Mouse (Mus musculus) gastrocnemius, postnatal 10 days (tissue): Measurements from ENCODE around the gene Gm49776. TPM values are rescaled to one million over a fixed set of nuclear protein-coding genes. Genes with fewer than 3 reads are reported as not detected.
"Not testable (repeated sequence)": the region's sequence is repeated elsewhere in the genome, so short reads cannot be mapped to it uniquely, and the experiment has no call there.

Experiments
- DNase-seq: peaks from one replicate; pipeline ENCODE4 v3.0.0; 2021; ENCODE audit warnings: mixed read lengths
- microRNA-seq, 2 experiments: library from miRNA; unstranded; fragments of <30 nt; microRNA quantifications; one replicate each; pipeline ENCODE4 v1.2.0; 2021
- total RNA-seq, 2 experiments: library from RNA; stranded (reverse); gene quantifications; 2 replicates each; pipeline ENCODE4 v1.2.3; 2021

Gene Gm49776
- total RNA-seq, 2 experiments from 2014 or later: not detected

- no peak for DNase-seq
Observed at GRCm38 (mm10) chr16:18203430-18204091, 54.6 kb downstream of the Gm49776 start.

DNA sequence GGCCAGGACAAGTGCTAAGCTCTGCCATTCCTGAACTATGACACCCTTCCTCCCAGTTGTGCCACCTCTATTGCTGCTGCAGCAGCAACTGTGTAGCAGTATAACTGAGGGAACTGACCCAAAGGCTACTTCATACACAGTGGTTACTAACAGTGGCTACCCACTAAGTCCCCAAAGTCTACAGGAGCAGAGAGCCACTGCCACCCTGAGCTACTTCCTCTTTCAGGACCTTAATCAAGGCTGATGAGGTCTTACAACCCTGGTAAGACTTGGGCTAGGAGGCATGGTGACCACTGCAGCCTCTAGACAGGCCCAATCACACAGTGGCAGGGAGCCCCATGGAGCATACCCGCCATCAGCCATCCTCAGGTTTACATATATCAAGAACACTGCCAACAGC is 56.1 kb downstream of the Gm49776 start:
- no peak for DNase-seq

GRCm38 (mm10) chr16:18201620-18202019 is 56.5 kb downstream of the Gm49776 start:
- no peak for DNase-seq

DNA sequence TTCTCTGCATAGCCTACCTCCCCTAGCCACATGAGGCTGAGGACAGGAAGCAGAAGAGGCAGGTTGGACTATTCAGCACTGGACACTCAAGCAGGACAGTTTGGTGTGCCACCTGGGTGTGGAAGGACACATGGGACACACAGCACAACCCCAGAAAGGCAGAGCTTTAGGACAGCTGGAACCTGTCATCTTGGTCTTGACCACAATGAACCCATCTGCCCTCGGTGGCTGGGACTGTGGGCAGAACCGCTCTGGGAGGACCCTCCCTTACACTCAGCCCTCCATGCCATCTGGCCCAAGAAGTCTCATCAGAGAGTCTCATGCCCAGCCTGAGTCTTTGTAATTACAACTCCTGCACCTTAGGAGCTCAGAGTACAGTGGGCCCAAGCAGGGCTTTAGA is 58.1 kb downstream of the Gm49776 start:
- no peak for DNase-seq

DNA sequence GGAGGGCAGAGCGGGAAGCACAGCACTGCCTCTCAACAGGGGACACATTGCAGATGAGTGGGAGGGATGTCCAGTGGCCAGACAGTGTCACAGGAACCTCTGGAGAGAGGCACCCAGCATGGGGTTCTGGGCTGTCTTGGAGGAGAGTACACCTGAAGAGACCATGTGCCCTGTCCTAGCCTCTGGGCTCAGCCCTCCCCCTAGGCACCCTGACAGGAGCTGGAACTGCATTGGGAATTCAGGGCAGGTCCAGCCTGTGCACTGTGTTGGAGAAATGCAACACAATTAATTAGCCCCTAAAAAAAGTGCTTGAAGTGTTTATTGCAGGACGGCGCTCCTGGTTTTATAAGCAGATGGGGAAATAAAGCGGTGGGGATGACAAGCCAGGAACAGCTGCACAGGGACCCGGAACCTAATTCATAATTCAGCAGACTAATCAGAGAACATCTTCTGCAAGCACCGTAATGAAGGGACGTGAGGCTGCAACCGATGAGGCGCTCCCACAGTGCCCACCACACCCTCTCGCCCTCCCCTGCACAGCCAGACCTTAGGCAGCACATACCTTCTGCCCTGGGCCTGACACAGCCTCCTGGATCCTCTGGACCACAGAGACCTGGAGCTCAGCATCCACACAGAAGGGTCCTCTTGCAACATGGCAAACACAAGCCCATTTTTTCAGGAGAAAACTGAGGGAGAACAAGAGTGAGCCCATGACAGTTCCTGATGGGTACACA is 59.6 kb downstream of the Gm49776 start:
- DNase-seq: no peak

- no peak for DNase-seq
Observed at GRCm38 (mm10) chr16:18197881-18198280, 60.2 kb downstream of the Gm49776 start.

GRCm38 (mm10) chr16:18195561-18195960 is 62.6 kb downstream of the Gm49776 start:
- DNase-seq: not testable (repeated sequence)

Small RNAs within 50 kb of the gene (microRNA-seq; reads per million reads assigned to microRNA genes)
- gene Gm24572 (0 to 0.25 reads per million in 2 experiments), gene Mir1306 (53.5 to 106 reads per million in 2 experiments)

Other genes starting within 250 kb of the Gm49776 start
- gene Dgcr6, start 205.5 kb downstream of the Gm49776 start, total RNA-seq: 10 to 100 TPM; 25.8 to 28.8 TPM
- 1 to 10 TPM; 2.6 to 3.8 TPM for gene Prodh, start 168.1 kb downstream of the Gm49776 start, total RNA-seq
- under 1 TPM; 0.38 to 0.52 TPM for gene Rtn4r, start 130.7 kb downstream of the Gm49776 start, total RNA-seq
- gene Ccdc188, start 40.4 kb downstream of the Gm49776 start, total RNA-seq: not detected
- gene Zdhhc8, start 23.2 kb downstream of the Gm49776 start, total RNA-seq: 10 to 100 TPM; 26.3 to 29.7 TPM
- 10 to 100 TPM; 15.3 to 21.2 TPM for gene Trmt2a, start 9.6 kb downstream of the Gm49776 start, total RNA-seq
- 10 to 100 TPM; 52.4 to 72.0 TPM for gene Ranbp1, start 9.6 kb downstream of the Gm49776 start, total RNA-seq
- gene Dgcr8, start 30.9 kb upstream of the Gm49776 start, total RNA-seq: 10 to 100 TPM; 23.6 to 33.4 TPM
- 10 to 100 TPM; 11.9 to 12.6 TPM for gene Tango2, start 89.8 kb upstream of the Gm49776 start, total RNA-seq
- 10 to 100 TPM; 16.4 to 27.9 TPM for gene Arvcf, start 89.9 kb upstream of the Gm49776 start, total RNA-seq
- gene Txnrd2, start 168.1 kb upstream of the Gm49776 start, total RNA-seq: 10 to 100 TPM; 12.9 to 13.6 TPM
- gene Comt, start 168.5 kb upstream of the Gm49776 start, total RNA-seq: 10 to 100 TPM; 44.1 to 47.3 TPM
- 1 to 10 TPM; 4.3 to 4.6 TPM for gene Gnb1l, start 240.4 kb upstream of the Gm49776 start, total RNA-seq
- gene Rtl10, start 240.6 kb upstream of the Gm49776 start, total RNA-seq: 1 to 10 TPM; 3.9 to 5.2 TPM